Mouse (Mus musculus): ENCODE data around the gene Padi2. TPM values are rescaled to one million over a fixed set of nuclear protein-coding genes. Genes with fewer than 3 reads are reported as not detected.

Padi2 gene
- polyA plus RNA-seq, 1 experiment from 2014 or later, result 1.2 TPM

GRCm38 (mm10) chr4:140879739-140880138, 26.4 kb upstream of the Padi2 start:
- Histone ChIP-seq H3K27ac (ENCODE audit: low read depth, low read length) (peak overlapping the region; percentile 46; the same call in 1 of the 2 replicates), H3K27me3 (replicated peaks; ENCODE audit: control insufficient read depth, insufficient read depth, low read length) (no peaks in the 10 kb centered on the region), H3K9ac (ENCODE audit: low read depth, low read length) (0 out of 2 replicates have a peak overlapping the region, but pooled peaks have one; percentile 19), H3K36me3 (ENCODE audit: control insufficient read depth, insufficient read depth) (no peaks in the 10 kb centered on the region), H3K4me2 (replicated peaks; ENCODE audit: low read depth) (no peak overlapping the region), H3K4me1 (replicated peaks; ENCODE audit: control insufficient read depth, insufficient read depth, low read length) (0 out of 2 replicates have a peak, but pooled peaks cover 2% of the 10 kb centered on the region), H3K9me3 (ENCODE audit: control insufficient read depth) (no peaks in the 10 kb centered on the region), H3K4me3 (ENCODE audit: low read depth, low read length) (no peak overlapping the region)
- peak; percentile 83 for ATAC-seq
- TF ChIP-seq CTCF (IDR thresholded peaks at IDR 0.05; ENCODE audit: low read depth), result no peak
- 31% methylated on average over 4 of the region's 4 CpGs for WGBS

- no peaks in the 10 kb centered on the region for H3K27me3 ChIP-seq (replicated peaks; ENCODE audit: control insufficient read depth, insufficient read depth, low read length)
- ATAC-seq, result no peak
- 0 out of 2 replicates have a peak, but pooled peaks cover 2% of the 10 kb centered on the region for H3K4me1 ChIP-seq (replicated peaks; ENCODE audit: control insufficient read depth, insufficient read depth, low read length)
- H3K4me2 ChIP-seq (replicated peaks; ENCODE audit: low read depth), result no peak overlapping the region
- H3K27ac ChIP-seq (ENCODE audit: low read depth, low read length), result 0 out of 2 replicates have a peak overlapping the region, but pooled peaks have one; percentile 46
- no peak overlapping the region for H3K4me3 ChIP-seq (ENCODE audit: low read depth, low read length)
- H3K9me3 ChIP-seq (ENCODE audit: control insufficient read depth), result no peaks in the 10 kb centered on the region
- TF ChIP-seq CTCF (IDR thresholded peaks at IDR 0.05; ENCODE audit: low read depth), result no peak
- H3K9ac ChIP-seq (ENCODE audit: low read depth, low read length), result 0 out of 2 replicates have a peak overlapping the region, but pooled peaks have one; percentile 19
- no peaks in the 10 kb centered on the region for H3K36me3 ChIP-seq (ENCODE audit: control insufficient read depth, insufficient read depth)
- WGBS, result 79% methylated on average over 3 of the region's 3 CpGs
Measured at GRCm38 (mm10) chr4:140880207-140880606, 25.9 kb upstream of the Padi2 start.

GRCm38 (mm10) chr4:140881026-140881670, 25.0 kb upstream of the Padi2 start:
- no peaks in the 10 kb centered on the region for H3K27me3 ChIP-seq (replicated peaks; ENCODE audit: control insufficient read depth, insufficient read depth, low read length)
- H3K9me3 ChIP-seq (ENCODE audit: control insufficient read depth), result no peaks in the 10 kb centered on the region
- ATAC-seq, result no peak
- WGBS, result 89% methylated on average over 8 of the region's 8 CpGs
- H3K4me2 ChIP-seq (replicated peaks; ENCODE audit: low read depth), result no peak overlapping the region
- no peak overlapping the region for H3K4me3 ChIP-seq (ENCODE audit: low read depth, low read length)
- no peaks in the 10 kb centered on the region for H3K36me3 ChIP-seq (ENCODE audit: control insufficient read depth, insufficient read depth)
- TF ChIP-seq CTCF (IDR thresholded peaks at IDR 0.05; ENCODE audit: low read depth), result no peak
- no peak overlapping the region for H3K9ac ChIP-seq (ENCODE audit: low read depth, low read length)
- H3K4me1 ChIP-seq (replicated peaks; ENCODE audit: control insufficient read depth, insufficient read depth, low read length), result 0 out of 2 replicates have a peak, but pooled peaks cover 2% of the 10 kb centered on the region
- H3K27ac ChIP-seq (ENCODE audit: low read depth, low read length), result no peak overlapping the region

- no peaks in the 10 kb centered on the region for H3K27me3 ChIP-seq (replicated peaks; ENCODE audit: control insufficient read depth, insufficient read depth, low read length)
- H3K36me3 ChIP-seq (ENCODE audit: control insufficient read depth, insufficient read depth), result no peaks in the 10 kb centered on the region
- no peak for ATAC-seq
- H3K9ac ChIP-seq (ENCODE audit: low read depth, low read length), result no peak overlapping the region
- no peak for TF ChIP-seq CTCF (IDR thresholded peaks at IDR 0.05; ENCODE audit: low read depth)
- no peak overlapping the region for H3K4me2 ChIP-seq (replicated peaks; ENCODE audit: low read depth)
- no peaks in the 10 kb centered on the region for H3K9me3 ChIP-seq (ENCODE audit: control insufficient read depth)
- no peak overlapping the region for H3K4me3 ChIP-seq (ENCODE audit: low read depth, low read length)
- 0 out of 2 replicates have a peak, but pooled peaks cover 2% of the 10 kb centered on the region for H3K4me1 ChIP-seq (replicated peaks; ENCODE audit: control insufficient read depth, insufficient read depth, low read length)
- WGBS, result 85% methylated on average over 13 of the region's 13 CpGs
- no peak overlapping the region for H3K27ac ChIP-seq (ENCODE audit: low read depth, low read length)
Measured at GRCm38 (mm10) chr4:140881771-140882170, 24.4 kb upstream of the Padi2 start.

GRCm38 (mm10) chr4:140882365-140882764, 23.8 kb upstream of the Padi2 start:
- H3K9me3 ChIP-seq (ENCODE audit: control insufficient read depth), result no peaks in the 10 kb centered on the region
- H3K27ac ChIP-seq (ENCODE audit: low read depth, low read length), result no peak overlapping the region
- TF ChIP-seq CTCF (IDR thresholded peaks at IDR 0.05; ENCODE audit: low read depth), result peak; percentile 45
- 0 out of 2 replicates have a peak, but pooled peaks cover 2% of the 10 kb centered on the region for H3K4me1 ChIP-seq (replicated peaks; ENCODE audit: control insufficient read depth, insufficient read depth, low read length)
- H3K9ac ChIP-seq (ENCODE audit: low read depth, low read length), result no peak overlapping the region
- ATAC-seq, result no peak
- WGBS, result 64% methylated on average over 4 of the region's 4 CpGs
- no peaks in the 10 kb centered on the region for H3K27me3 ChIP-seq (replicated peaks; ENCODE audit: control insufficient read depth, insufficient read depth, low read length)
- no peak overlapping the region for H3K4me2 ChIP-seq (replicated peaks; ENCODE audit: low read depth)
- H3K4me3 ChIP-seq (ENCODE audit: low read depth, low read length), result no peak overlapping the region
- no peaks in the 10 kb centered on the region for H3K36me3 ChIP-seq (ENCODE audit: control insufficient read depth, insufficient read depth)

- no peak for ATAC-seq
- Histone ChIP-seq H3K4me1 (replicated peaks; ENCODE audit: control insufficient read depth, insufficient read depth, low read length) (0 out of 2 replicates have a peak, but pooled peaks cover 2% of the 10 kb centered on the region), H3K27me3 (replicated peaks; ENCODE audit: control insufficient read depth, insufficient read depth, low read length) (no peaks in the 10 kb centered on the region), H3K4me2 (replicated peaks; ENCODE audit: low read depth) (no peak overlapping the region), H3K4me3 (ENCODE audit: low read depth, low read length) (no peak overlapping the region), H3K9me3 (ENCODE audit: control insufficient read depth) (no peaks in the 10 kb centered on the region), H3K36me3 (ENCODE audit: control insufficient read depth, insufficient read depth) (no peaks in the 10 kb centered on the region), H3K9ac (ENCODE audit: low read depth, low read length) (no peak overlapping the region), H3K27ac (ENCODE audit: low read depth, low read length) (no peak overlapping the region)
- WGBS, result 95% methylated on average over 3 of the region's 3 CpGs
- no peak for TF ChIP-seq CTCF (IDR thresholded peaks at IDR 0.05; ENCODE audit: low read depth)
Measured at GRCm38 (mm10) chr4:140882981-140883380, 23.2 kb upstream of the Padi2 start.
